Mouse (Mus musculus) olfactory bulb, adult 2 months (tissue): ENCODE results near the gene Chat. TPM values are rescaled to one million over a fixed set of nuclear protein-coding genes. Genes with fewer than 3 reads are reported as not detected.

ENCODE experiments used
- H3K27ac ChIP-seq: fragments of 200-500 bp; 2 replicates; pipeline ENCODE4 v1.5.1; 2012; ENCODE audit warnings: low read depth, low read length; ENCODE audit not compliant: insufficient read depth
- H3K4me1 ChIP-seq: fragments of 200-500 bp; 2 replicates; pipeline ENCODE4 v1.6.1; 2012; ENCODE audit warnings: low read length; ENCODE audit not compliant: control insufficient read depth, insufficient read depth
- H3K4me3 ChIP-seq: fragments of 200-500 bp; 2 replicates; pipeline ENCODE4 v1.5.1; 2012; ENCODE audit warnings: mild to moderate bottlenecking, low read depth, low read length, moderate library complexity; ENCODE audit not compliant: insufficient read depth
- CTCF ChIP-seq: fragments of 200-500 bp; IDR thresholded peaks from 2 replicates; pipeline ENCODE4 v1.5.1; 2012; ENCODE audit warnings: low read depth, mild to moderate bottlenecking, low read length, moderate library complexity; ENCODE audit not compliant: insufficient read depth
- POLR2A ChIP-seq: fragments of 200-500 bp; IDR thresholded peaks from 2 replicates; pipeline ENCODE4 v1.6.1; 2012; ENCODE audit warnings: mild to moderate bottlenecking, low read depth, low read length, moderate library complexity; ENCODE audit not compliant: insufficient read depth
- WGBS: fragments of 180-500 bp; shearing (Covaris S2); methylation state at CpG from one replicate; pipeline ENCODE4 v1.1.7; 2018; 5-methylcytosine and 5-hydroxymethylcytosine counted together
- polyA plus RNA-seq: library from polyadenylated mRNA; stranded (reverse); fragments of >200 nt; gene quantifications from 2 replicates; pipeline ENCODE4 v1.2.4, GENCODE M21; 2012; ENCODE audit warnings: low replicate concordance; ENCODE audit not compliant: missing spikeins, insufficient read depth, insufficient read length

The Chat gene
- polyA plus RNA-seq, result not detected in 2 replicates

GRCm38 (mm10) chr14:32465889-32466288 lies at the start of gene Chat:
Chat (minus strand) TSS chr14:32465989.
- Histone ChIP-seq H3K4me3 (no peak within 1 kb of the TSS), H3K27ac (no peak within 1 kb of the TSS), H3K4me1 (peaks cover 24% of the 10 kb centered on the region)
- 57% methylated on average over 13 of the region's 13 CpGs for WGBS
- no peak for TF ChIP-seq POLR2A
- TF ChIP-seq CTCF, result no peak

GRCm38 (mm10) chr14:32513336-32514032 lies 47.7 kb upstream of the Chat start, which contains the start of gene Ercc6:
Ercc6 (plus strand) TSS chr14:32513521.
- Histone ChIP-seq H3K4me1 (peaks cover 10% of the 10 kb centered on the region), H3K4me3 (peak within 1 kb of the TSS; percentile 96), H3K27ac (peak within 1 kb of the TSS; percentile 73)
- TF ChIP-seq CTCF (no peak), POLR2A (peak; percentile 97)
- WGBS, result under 1% methylated on average over 62 of the region's 62 CpGs

- H3K27ac ChIP-seq, result no peak overlapping the region
- 36% methylated on average over 9 of the region's 9 CpGs for WGBS
- H3K4me1 ChIP-seq, result peaks cover 10% of the 10 kb centered on the region
- H3K4me3 ChIP-seq, result peak overlapping the region; percentile 96
- TF ChIP-seq CTCF (no peak), POLR2A (no peak)
Observed at GRCm38 (mm10) chr14:32512912-32513311, 47.1 kb upstream of the Chat start.

DNA sequence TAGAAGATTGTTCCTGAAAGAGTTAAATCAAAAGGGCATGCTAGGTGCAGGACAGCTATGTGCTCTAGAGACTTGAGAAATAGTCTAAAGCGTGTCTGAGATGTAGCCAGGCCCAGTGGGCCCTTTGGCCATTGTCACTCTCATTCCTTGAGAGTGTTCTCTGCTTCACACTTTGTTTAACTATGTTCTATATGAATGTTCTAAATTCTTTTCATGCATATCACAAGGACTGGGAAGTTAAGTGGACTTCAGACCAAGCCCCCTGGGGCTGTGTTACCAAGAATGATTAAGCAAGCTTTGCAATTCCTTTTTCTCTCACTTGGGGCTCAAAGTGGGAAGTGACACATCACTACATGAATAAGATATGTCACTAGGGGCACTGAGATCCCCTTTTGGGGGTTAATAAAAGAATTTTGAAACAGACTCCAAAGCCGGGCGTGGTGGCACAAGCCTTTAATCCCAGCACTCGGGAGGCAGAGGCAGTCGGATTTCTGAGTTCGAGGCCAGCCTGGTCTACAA lies 43.7 kb upstream of the Chat start:
- TF ChIP-seq CTCF (no peak), POLR2A (no peak)

GRCm38 (mm10) chr14:32508105-32508835 lies 42.5 kb upstream of the Chat start:
- peaks cover 5% of the 10 kb centered on the region; the same call in 1 of the 2 replicates for H3K4me1 ChIP-seq
- H3K4me3 ChIP-seq, result no peak overlapping the region
- H3K27ac ChIP-seq, result no peak overlapping the region
- TF ChIP-seq POLR2A, result no peak
- no peak for TF ChIP-seq CTCF
- 74% methylated on average over 10 of the region's 10 CpGs for WGBS

More for the DNA sequence above, 43.7 kb upstream of the Chat start:
- no peak overlapping the region for H3K27ac ChIP-seq
- H3K4me1 ChIP-seq, result peaks cover 5% of the 10 kb centered on the region; the same call in 1 of the 2 replicates
- H3K4me3 ChIP-seq, result no peak overlapping the region
- 78% methylated on average over 6 of the region's 6 CpGs for WGBS

DNA sequence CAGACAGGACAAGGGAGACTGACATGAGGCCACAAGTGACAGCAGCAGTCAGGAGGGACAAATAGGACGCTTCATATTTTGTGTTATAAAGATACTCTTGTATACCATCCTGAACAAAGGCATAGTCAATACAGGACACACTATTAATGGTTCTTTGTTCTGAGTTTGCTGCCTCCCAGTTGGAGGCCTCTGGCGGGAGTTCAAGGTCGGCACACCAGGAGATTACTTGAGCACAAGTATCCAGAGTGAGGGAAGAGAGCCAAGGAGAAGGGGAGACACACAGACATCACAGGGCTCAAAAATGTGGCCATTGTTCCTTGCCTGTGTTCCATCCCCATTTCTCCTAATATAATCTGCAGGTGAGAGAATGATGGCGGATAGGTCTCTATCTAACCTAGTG lies 41.4 kb upstream of the Chat start:
- H3K27ac ChIP-seq, result no peak overlapping the region
- H3K4me1 ChIP-seq, result no peaks in the 10 kb centered on the region
- TF ChIP-seq POLR2A (no peak), CTCF (no peak)
- H3K4me3 ChIP-seq, result no peak overlapping the region
- 74% methylated on average over 4 of the region's 4 CpGs for WGBS

GRCm38 (mm10) chr14:32506329-32506728 lies 40.5 kb upstream of the Chat start:
- 94% methylated on average over 10 of the region's 10 CpGs for WGBS
- TF ChIP-seq CTCF (no peak), POLR2A (no peak)
- Histone ChIP-seq H3K4me1 (no peaks in the 10 kb centered on the region), H3K27ac (no peak overlapping the region), H3K4me3 (no peak overlapping the region)

- Histone ChIP-seq H3K4me3 (no peak overlapping the region), H3K4me1 (no peaks in the 10 kb centered on the region), H3K27ac (no peak overlapping the region)
- no peak for TF ChIP-seq CTCF
- no peak for TF ChIP-seq POLR2A
- WGBS, result 95% methylated on average over 1 of the region's 1 CpGs
Observed at GRCm38 (mm10) chr14:32503897-32504296, 38.1 kb upstream of the Chat start.
